Mouse (Mus musculus): ENCODE data around the gene Tent5c. TPM values are rescaled to one million over a fixed set of nuclear protein-coding genes. Genes with fewer than 3 reads are reported as not detected.

Tent5c gene
- 2.0 and 3.5 TPM in 2 replicates for total RNA-seq (2012; rRNA removed)
- 1 to 10 TPM in 1 of 2 experiments, not detected in 1; 3.6 TPM for polyA plus RNA-seq (2012; ENCODE audit: insufficient read depth in 1 of 2, insufficient read length in 2 of 2, low read depth in 1 of 2, low replicate concordance in 2 of 2, missing spikeins in 1 of 2)

DNA sequence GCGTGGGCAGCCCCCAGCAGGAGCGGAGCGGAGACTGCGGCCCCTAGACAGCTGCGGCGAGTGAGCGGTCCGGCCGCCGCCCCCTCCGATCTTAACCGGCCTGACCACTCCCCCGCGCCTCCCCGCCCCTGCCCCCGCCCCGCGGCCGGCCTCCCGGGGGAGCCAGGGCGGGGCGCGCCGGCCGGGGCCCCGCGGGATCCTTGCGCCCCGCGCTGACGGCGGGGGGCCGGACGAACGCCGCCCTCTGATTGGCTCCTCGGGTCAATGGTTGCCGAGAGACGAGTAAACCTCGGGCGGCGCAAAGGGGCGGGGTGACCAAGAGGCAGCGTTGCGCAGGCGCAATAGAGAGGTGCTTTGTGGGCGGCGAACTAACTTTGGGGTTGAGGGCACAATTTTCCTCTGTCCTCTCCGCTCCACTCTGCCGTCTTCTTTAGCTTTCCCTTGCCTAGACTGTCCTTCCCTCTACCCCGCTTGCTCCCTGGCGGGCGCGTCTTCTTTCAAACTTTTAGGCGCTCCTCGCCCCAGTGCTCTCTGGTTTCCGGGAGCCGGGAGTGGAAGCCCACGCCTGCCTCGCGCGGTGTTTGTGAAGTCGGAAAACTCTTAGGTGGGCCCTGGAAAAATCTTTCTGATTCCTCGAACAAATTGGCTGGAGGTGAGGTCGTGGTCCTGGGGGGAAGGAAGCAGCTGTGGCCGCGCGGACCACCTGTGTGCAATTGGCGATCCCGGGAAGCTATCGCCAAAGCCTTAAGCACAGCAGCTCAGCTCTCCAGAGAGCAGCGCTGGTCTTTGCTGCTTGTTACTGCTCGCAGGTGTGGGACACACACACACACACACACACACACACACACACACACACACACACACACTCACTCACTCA is at the start of gene Tent5c:
Gene Tent5c, minus strand, starts transcription at position 192 of the 877 bp plus-strand sequence.
- peak within 1 kb of the TSS; percentile 95 for H3K9ac ChIP-seq (ENCODE audit: control insufficient read depth, low read depth, low read length, poor library complexity, severe bottlenecking)
- peak within 1 kb of the TSS; percentile 95 to 99 for H3K4me3 ChIP-seq (ENCODE audit: control insufficient read depth in 1 of 2, insufficient read depth in 1 of 2, low read depth in 2 of 2, low read length in 2 of 2)
- DNase-seq (ENCODE audit: low read depth, low spot score) = peak; percentile 96
- no peaks in the 10 kb centered on the region for H3K27me3 ChIP-seq (ENCODE audit: control insufficient read depth in 1 of 2, insufficient read depth in 2 of 2, low read length in 2 of 2)
- peaks cover 0 to 14% of the 10 kb centered on the region in 2 experiments; a peak in 2 of 4 replicates for H3K4me1 ChIP-seq (ENCODE audit: control insufficient read depth in 1 of 2, insufficient read depth in 2 of 2, low read length in 2 of 2)
- H3K36me3 ChIP-seq (ENCODE audit: control insufficient read depth in 1 of 2, insufficient read depth in 2 of 2, low read length in 2 of 2) = peaks cover 0 to 2% of the 10 kb centered on the region in 2 experiments; a peak in 1 of 4 replicates
- TF ChIP-seq MAX (IDR thresholded peaks at IDR 0.05; ENCODE audit: low read length) (peak; percentile 12; the same call in 1 of the 2 replicates), SMC3 (IDR thresholded peaks at IDR 0.05; ENCODE audit: low read depth, low read length) (no peak), ZC3H11A (IDR thresholded peaks at IDR 0.05; ENCODE audit: low read depth, low read length) (no peak), MXI1 (IDR thresholded peaks at IDR 0.05; ENCODE audit: low read depth, low read length) (peak; percentile 60), POLR2A (IDR thresholded peaks at IDR 0.05; ENCODE audit: control insufficient read depth in 1 of 2, insufficient read depth in 1 of 2, low read depth in 1 of 2, low read length in 2 of 2, poor library complexity in 1 of 2) (peak in 1 of 2 experiments; percentile 44; a peak in 3 of 4 replicates), RAD21 (IDR thresholded peaks at IDR 0.05; ENCODE audit: low read depth, low read length) (no peak), NELFE (IDR thresholded peaks at IDR 0.05; ENCODE audit: low read depth, low read length) (peak; percentile 63), HCFC1 (IDR thresholded peaks at IDR 0.05; ENCODE audit: low read depth, low read length) (peak; percentile 16; the same call in 1 of the 2 replicates), JUND (IDR thresholded peaks at IDR 0.05; ENCODE audit: low read depth, low read length) (no peak), ELF1 (IDR thresholded peaks at IDR 0.05; ENCODE audit: low read depth, low read length) (peak; percentile 71), NRF1 (IDR thresholded peaks at IDR 0.05; ENCODE audit: insufficient read depth, low read depth, low read length, poor library complexity, severe bottlenecking) (peak; percentile 84), MAFK (IDR thresholded peaks at IDR 0.05; ENCODE audit: borderline replicate concordance, low read depth, low read length) (no peak), ZMIZ1 (IDR thresholded peaks at IDR 0.05; ENCODE audit: low read depth, low read length) (peak; percentile 58; the same call in 1 of the 2 replicates)
- H3K79me2 ChIP-seq (ENCODE audit: control insufficient read depth, insufficient read depth, low read length, poor library complexity) = peaks cover 3% of the 10 kb centered on the region; the same call in 1 of the 2 replicates
- peak within 1 kb of the TSS; percentile 53 for H3K27ac ChIP-seq (ENCODE audit: control insufficient read depth, low read depth, low read length)
- no peaks in the 10 kb centered on the region for H3K9me3 ChIP-seq (replicated peaks; ENCODE audit: insufficient read depth, low read length)

DNA sequence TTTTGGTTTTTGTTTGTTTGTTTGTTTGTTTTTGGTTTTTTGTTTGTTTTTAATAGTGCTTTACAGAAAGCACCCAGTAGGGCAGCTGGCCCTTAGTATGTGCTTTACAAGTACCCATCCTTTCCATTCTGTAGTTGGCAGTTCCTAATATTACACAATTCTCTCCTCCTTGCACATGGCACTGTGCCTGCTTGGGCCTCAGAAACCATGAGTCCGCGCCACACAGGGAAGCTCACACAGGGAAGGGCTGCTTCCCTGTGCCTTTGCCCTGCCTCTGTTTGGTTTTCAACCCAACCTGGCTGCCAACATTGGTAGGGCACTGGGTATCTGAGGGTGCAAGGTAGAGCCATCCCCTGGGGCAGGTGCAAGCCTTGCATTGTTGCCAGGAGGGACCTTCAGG is 47.6 kb upstream of the Tent5c start:
- Histone ChIP-seq H3K4me3 (ENCODE audit: control insufficient read depth in 1 of 2, insufficient read depth in 1 of 2, low read depth in 2 of 2, low read length in 2 of 2) (no peak overlapping the region), H3K9ac (ENCODE audit: control insufficient read depth, low read depth, low read length, poor library complexity, severe bottlenecking) (no peak overlapping the region), H3K79me2 (ENCODE audit: control insufficient read depth, insufficient read depth, low read length, poor library complexity) (no peaks in the 10 kb centered on the region), H3K27ac (ENCODE audit: control insufficient read depth, low read depth, low read length) (no peak overlapping the region), H3K9me3 (replicated peaks; ENCODE audit: insufficient read depth, low read length) (no peaks in the 10 kb centered on the region), H3K27me3 (ENCODE audit: control insufficient read depth in 1 of 2, insufficient read depth in 2 of 2, low read length in 2 of 2) (no peaks in the 10 kb centered on the region; a peak in 2 of 4 replicates), H3K36me3 (ENCODE audit: control insufficient read depth in 1 of 2, insufficient read depth in 2 of 2, low read length in 2 of 2) (no peaks in the 10 kb centered on the region), H3K4me1 (ENCODE audit: control insufficient read depth in 1 of 2, insufficient read depth in 2 of 2, low read length in 2 of 2) (no peaks in the 10 kb centered on the region)
- DNase-seq (ENCODE audit: low read depth, low spot score) = no peak
- TF ChIP-seq JUND (IDR thresholded peaks at IDR 0.05; ENCODE audit: low read depth, low read length) (no peak), MYB (IDR thresholded peaks at IDR 0.05; ENCODE audit: low read depth, low read length) (no peak), GABPA (IDR thresholded peaks at IDR 0.05; ENCODE audit: low read depth, low read length) (no peak), CTCF (IDR thresholded peaks at IDR 0.05 in 2 of 3, conservative IDR thresholded peaks at IDR 0.05 in 1 of 3; ENCODE audit: control insufficient read depth in 1 of 3, insufficient read depth in 1 of 3, low read depth in 2 of 3, low read length in 3 of 3, poor library complexity in 1 of 3, severe bottlenecking in 1 of 3) (no peak), CHD2 (IDR thresholded peaks at IDR 0.05; ENCODE audit: low read length) (no peak), ETS1 (IDR thresholded peaks at IDR 0.05; ENCODE audit: low read depth, low read length) (no peak), ZMIZ1 (IDR thresholded peaks at IDR 0.05; ENCODE audit: low read depth, low read length) (no peak), RCOR1 (IDR thresholded peaks at IDR 0.05; ENCODE audit: low read depth, low read length) (no peak)

Measured in MEL (cell line).